9 mouse cellular contexts compared by ENCODE assay signal in genomic region chr13:114987161-114987560, GRCm38 (mm10). TPM values are rescaled to one million over a fixed set of nuclear protein-coding genes. Genes with fewer than 3 reads are reported as not detected.
DNase-seq lines count a peak whose midpoint lies in the region; ATAC-seq and TF ChIP-seq lines count a peak whose summit lies in the region.
"Had no signal": no experiment of that assay in that cellular context is flagged by ENCODE, and none has a peak within 500 bp of the region (broad histone marks: within the 10 kb centered on the region; RNA-seq: fewer than 3 reads in every experiment).

No protein-coding gene starts in this region.

- peak; percentile 62 for TF ChIP-seq CTCF in gastrocnemius, adult 2 months (IDR thresholded peaks at IDR 0.05)
- peak; percentile 21; the same call in 1 of the 2 replicates for TF ChIP-seq CTCF in small intestine, adult 2 months (IDR thresholded peaks at IDR 0.05; ENCODE audit: extremely low read depth, insufficient read length, insufficient replicate concordance, low read depth, low read length)

- H3K27ac ChIP-seq in gastrocnemius, adult 2 months = peak overlapping the region; percentile 2; the same call in 1 of the 2 replicates
- H3K27ac ChIP-seq in small intestine, adult 2 months (ENCODE audit: insufficient read depth, low read depth, low read length) = no peak overlapping the region
- H3K27ac ChIP-seq: midbrain, embryonic 12.5 days had no signal

- H3K4me1 ChIP-seq in small intestine, adult 2 months (ENCODE audit: control insufficient read depth, insufficient read depth, insufficient read length, low read length) = no peaks in the 10 kb centered on the region

- TF ChIP-seq POLR2A in small intestine, adult 2 months (IDR thresholded peaks at IDR 0.05; ENCODE audit: low read depth, low read length) = no peak

- no peak for DNase-seq in gastrocnemius, adult 2 months
- DNase-seq in gastrocnemius, adult 8-10 months (ENCODE audit: low spot score in 2 of 2) = no peak
- peak; percentile 10 for DNase-seq in 416B (ENCODE audit: low read depth)
- DNase-seq in kidney, postnatal 10 days = peak; percentile 63
- DNase-seq in left cerebral cortex, postnatal 10 days (ENCODE audit: extremely low spot score in 1 of 2, low spot score in 2 of 2) = no peak

- WGBS in small intestine, adult 2 months = 74% methylated on average over 2 of the region's 2 CpGs

- intact Hi-C loops in gastrocnemius, adult 2 months (cut with DNase I) = loop anchor here (5.0 to 10.0 kb wide), 2 partner anchors 230 to 1728 kb away; no protein-coding TSS in a partner anchor
- intact Hi-C loops in left cerebral cortex, postnatal 10 days (cut with DNase I) = loop anchor here (10.0 kb wide), 3 partner anchors 108 to 1728 kb away; partner anchors contain the start of gene Pelo

- peaks cover 6% of the 10 kb centered on the region; the same call in 1 of the 2 replicates for H3K36me3 ChIP-seq in small intestine, adult 2 months (ENCODE audit: control insufficient read depth, insufficient read depth, low read length)
- H3K36me3 ChIP-seq: midbrain, embryonic 12.5 days had no signal

- ATAC-seq in common myeloid progenitor, adult 5-6 weeks (replicated peaks; ENCODE audit: low read depth, poor library complexity, severe bottlenecking) = peak; percentile 70
- ATAC-seq in erythroblast, adult 5-6 weeks (replicated peaks; ENCODE audit: low FRiP score, poor library complexity, severe bottlenecking) = no peak

- H3K27me3 ChIP-seq in small intestine, adult 2 months (ENCODE audit: control insufficient read depth, insufficient read depth, low read length) = no peaks in the 10 kb centered on the region
- H3K27me3 ChIP-seq: midbrain, embryonic 12.5 days had no signal

- no peak overlapping the region for H3K4me3 ChIP-seq in gastrocnemius, adult 2 months
- H3K4me3 ChIP-seq in small intestine, adult 2 months (ENCODE audit: low read depth, low read length) = no peak overlapping the region
- H3K4me3 ChIP-seq: midbrain, embryonic 12.5 days had no signal

RNA-seq across cellular contexts. Expression of gene Itga2, which starts 55.3 kb away (rescaled TPM):
- 1 to 10 TPM in 1 of 2 experiments, under 1 TPM in 1; 0.43 to 2.3 TPM for total RNA-seq in gastrocnemius, adult 2 months (2021)
- under 1 TPM; 0.17 to 0.97 (median 0.26) TPM for total RNA-seq in gastrocnemius, adult 8-10 months (2022)
- 2.2 and 2.4 TPM in 2 replicates for total RNA-seq in common myeloid progenitor, adult 5-6 weeks (2017)
- 0.42 and 1.2 TPM in 2 replicates for polyA plus RNA-seq in small intestine, adult 2 months (2012; rRNA removed)
- 0.77 and 3.8 TPM in 2 replicates for total RNA-seq in erythroblast, adult 5-6 weeks (2015; ENCODE audit: low replicate concordance)
- total RNA-seq in erythroblast, adult 5-6 weeks (2017; ENCODE audit: low replicate concordance) = 0.68 and 0.84 TPM in 2 replicates
- total RNA-seq in left cerebral cortex, postnatal 10 days (2021) = under 1 TPM; 0.32 to 0.58 TPM

Comparison
In these comparisons a context has a peak if more than half of its experiments do, and no peak if none do; other contexts are left out.
1. DNase-seq: peak in 416B (single experiment) and kidney, postnatal 10 days (single experiment); none in gastrocnemius, adult 2 months (single experiment), gastrocnemius, adult 8-10 months (0 of 2) and left cerebral cortex, postnatal 10 days (0 of 2).